Comparison of ENCODE assay signal across 22 mouse cellular contexts in the genomic region with DNA sequence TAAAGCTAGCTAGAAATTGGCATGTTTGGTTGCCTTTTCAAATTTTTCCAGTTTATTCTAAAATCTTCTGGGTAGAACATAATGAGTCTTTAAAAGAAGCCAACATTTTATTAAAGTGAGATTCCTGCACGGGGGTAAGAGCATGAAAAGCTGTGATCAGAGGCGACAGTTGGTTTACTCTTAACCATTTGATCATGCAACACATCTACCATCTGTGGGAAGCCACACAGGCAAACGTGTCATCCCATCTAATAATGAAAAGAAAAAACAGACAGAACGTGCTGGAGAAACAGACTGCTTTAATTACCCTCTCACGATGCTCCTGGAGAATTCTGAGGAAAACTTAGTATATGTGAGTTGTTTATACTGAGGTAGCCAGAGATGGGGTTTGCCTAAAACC.
A peak's percentile ranks its signal among the peaks of the same experiment; 100 is the strongest.
DNase-seq lines count a peak whose midpoint lies in the region; ATAC-seq and TF ChIP-seq lines count a peak whose summit lies in the region.
"Had no signal": no experiment of that assay in that cellular context is flagged by ENCODE, and none has a peak within 500 bp of the region (broad histone marks: within the 10 kb centered on the region; RNA-seq: fewer than 3 reads in every experiment).

No protein-coding gene starts in this region.

- WGBS in forebrain, embryonic 13.5 days, result 73% methylated on average over 5 of the region's 5 CpGs
- WGBS in forebrain, embryonic 11.5 days, result 79% methylated on average over 5 of the region's 5 CpGs
- 65% methylated on average over 5 of the region's 5 CpGs for WGBS in heart, embryonic 11.5 days (ENCODE audit: insufficient replicate concordance)

- H3K9me3 ChIP-seq in forebrain, embryonic 13.5 days (replicated peaks), result no peaks in the 10 kb centered on the region; the same call in 1 of the 2 replicates
- no peaks in the 10 kb centered on the region for H3K9me3 ChIP-seq in forebrain, embryonic 11.5 days (ENCODE audit: control insufficient read depth, low read length)
- H3K9me3 ChIP-seq in heart, embryonic 11.5 days (replicated peaks; ENCODE audit: control insufficient read depth, low read length), result no peaks in the 10 kb centered on the region
- H3K9me3 ChIP-seq: embryonic facial prominence, embryonic 10.5 days; G1E; hindbrain, embryonic 10.5 days; intestine, embryonic 15.5 days had no signal

- H3K4me2 ChIP-seq in forebrain, embryonic 13.5 days, result no peak overlapping the region
- H3K4me2 ChIP-seq in forebrain, embryonic 11.5 days (ENCODE audit: low read depth, low read length, severe bottlenecking), result no peak overlapping the region
- H3K4me2 ChIP-seq in heart, embryonic 11.5 days, result no peak overlapping the region
- H3K4me2 ChIP-seq: hindbrain, embryonic 14.5 days; intestine, embryonic 15.5 days had no signal

- no peak for TF ChIP-seq CTCF in layer of hippocampus, adult 2 months (conservative IDR thresholded peaks at IDR 0.05)

- H3K9ac ChIP-seq in forebrain, embryonic 13.5 days, result no peak overlapping the region
- no peak overlapping the region for H3K9ac ChIP-seq in forebrain, embryonic 11.5 days (ENCODE audit: low read length)
- H3K9ac ChIP-seq in heart, embryonic 11.5 days (ENCODE audit: low read depth, low read length), result no peak overlapping the region
- H3K9ac ChIP-seq: hindbrain, embryonic 14.5 days; intestine, embryonic 15.5 days had no signal

- DNase-seq in forebrain, embryonic 11.5 days (ENCODE audit: low spot score), result no peak
- peak; percentile 88 for DNase-seq in heart, adult 11 months
- DNase-seq in layer of hippocampus, adult 2 months (ENCODE audit: low spot score in 2 of 2), result peak; percentile 49 to 69
- peak; percentile 12 to 31 for DNase-seq in layer of hippocampus, postnatal 36 days
- DNase-seq in urinary bladder, postnatal 25 days (ENCODE audit: low spot score), result no peak
- DNase-seq in heart, postnatal 10 days, result no peak
- DNase-seq: adrenal gland, postnatal 10 days; B cell, adult 2 months; cerebellum, adult 18-20 months; cerebellum, adult 9-11 months; cerebellum, postnatal 36 days; gastrocnemius, adult 2 months; gastrocnemius, postnatal 25 days; heart, postnatal 14 days had no signal

- intact Hi-C loops in heart, postnatal 10 days (cut with DNase I), result no loop called here

- no peak overlapping the region for H3K27ac ChIP-seq in forebrain, embryonic 13.5 days
- H3K27ac ChIP-seq in forebrain, embryonic 11.5 days (ENCODE audit: low read depth, low read length), result no peak overlapping the region
- H3K27ac ChIP-seq in heart, embryonic 11.5 days (ENCODE audit: low read depth, low read length), result no peak overlapping the region
- peak overlapping the region; percentile 81 for H3K27ac ChIP-seq in layer of hippocampus, adult 2 months
- H3K27ac ChIP-seq: embryonic facial prominence, embryonic 10.5 days; gastrocnemius, adult 2 months; hindbrain, embryonic 10.5 days; hindbrain, embryonic 14.5 days; intestine, embryonic 15.5 days had no signal

- H3K36me3 ChIP-seq in forebrain, embryonic 13.5 days (ENCODE audit: poor library complexity, severe bottlenecking), result no peaks in the 10 kb centered on the region
- H3K36me3 ChIP-seq in forebrain, embryonic 11.5 days (ENCODE audit: control insufficient read depth, insufficient read depth, low read length), result no peaks in the 10 kb centered on the region
- no peaks in the 10 kb centered on the region for H3K36me3 ChIP-seq in heart, embryonic 11.5 days (ENCODE audit: control insufficient read depth, insufficient read depth, low read length)
- H3K36me3 ChIP-seq: embryonic facial prominence, embryonic 10.5 days; G1E; hindbrain, embryonic 10.5 days; intestine, embryonic 15.5 days had no signal

- ATAC-seq in forebrain, embryonic 13.5 days, result peak; percentile 38; the same call in 1 of the 2 replicates
- no peak for ATAC-seq in forebrain, embryonic 11.5 days (replicated peaks; ENCODE audit: low FRiP score)
- ATAC-seq in heart, embryonic 11.5 days (replicated peaks; ENCODE audit: insufficient number of reproducible peaks, low FRiP score, low TSS enrichment), result no peak
- ATAC-seq: CD4-positive, CD25-positive, alpha-beta regulatory T cell, adult 4 months; intestine, embryonic 15.5 days had no signal

- H3K4me1 ChIP-seq in forebrain, embryonic 13.5 days, result no peaks in the 10 kb centered on the region
- H3K4me1 ChIP-seq in forebrain, embryonic 11.5 days (replicated peaks; ENCODE audit: control insufficient read depth, insufficient read depth, low read length), result no peaks in the 10 kb centered on the region
- H3K4me1 ChIP-seq in heart, embryonic 11.5 days (ENCODE audit: control insufficient read depth, insufficient read depth, low read length), result no peaks in the 10 kb centered on the region
- H3K4me1 ChIP-seq: embryonic facial prominence, embryonic 10.5 days; hindbrain, embryonic 10.5 days; intestine, embryonic 15.5 days had no signal

- no peak overlapping the region for H3K4me3 ChIP-seq in forebrain, embryonic 13.5 days
- H3K4me3 ChIP-seq in forebrain, embryonic 11.5 days (ENCODE audit: low read depth, low read length), result no peak overlapping the region
- H3K4me3 ChIP-seq in heart, embryonic 11.5 days (ENCODE audit: low read depth, low read length), result no peak overlapping the region
- H3K4me3 ChIP-seq in layer of hippocampus, adult 2 months, result no peak overlapping the region
- H3K4me3 ChIP-seq: embryonic facial prominence, embryonic 10.5 days; gastrocnemius, adult 2 months; hindbrain, embryonic 10.5 days; intestine, embryonic 15.5 days had no signal

- no peaks in the 10 kb centered on the region for H3K27me3 ChIP-seq in forebrain, embryonic 13.5 days
- H3K27me3 ChIP-seq in forebrain, embryonic 11.5 days (ENCODE audit: control insufficient read depth, insufficient read depth, low read length), result no peaks in the 10 kb centered on the region
- no peaks in the 10 kb centered on the region for H3K27me3 ChIP-seq in heart, embryonic 11.5 days (ENCODE audit: control insufficient read depth, insufficient read depth, low read length)
- H3K27me3 ChIP-seq: intestine, embryonic 15.5 days had no signal

Comparison
In these comparisons a context has a peak if more than half of its experiments do, and no peak if none do; other contexts are left out.
1. DNase-seq: peak in heart, adult 11 months (single experiment), layer of hippocampus, adult 2 months (2 of 2) and layer of hippocampus, postnatal 36 days (2 of 2); none in forebrain, embryonic 11.5 days (single experiment), urinary bladder, postnatal 25 days (single experiment) and heart, postnatal 10 days (0 of 2).